Mouse (Mus musculus) MEL (cell line): ENCODE measurements at regions not wholly inside any gene's neighbourhood (a gene's known extent, or its start where the extent isn't known, plus 50 kb on each side); places are given as distances from the start of the nearest gene placed in this dataset.

ENCODE experiments used
- CTCF ChIP-seq, 3 experiments: IDR thresholded peaks in 2 of 3; conservative IDR thresholded peaks in 1 of 3; 2 replicates each; pipeline ENCODE4 v1.5.1; 2011 to 2012; ENCODE audit warnings: low read length in 3 of 3, low read depth in 2 of 3, mild to moderate bottlenecking in 2 of 3, improper control_type of control experiment in 1 of 3, inconsistent platforms in 1 of 3, mixed read lengths in 1 of 3, moderate library complexity in 1 of 3; ENCODE audit not compliant: control insufficient read depth in 1 of 3, insufficient read depth in 1 of 3, poor library complexity in 1 of 3, severe bottlenecking in 1 of 3
- EP300 ChIP-seq, 2 experiments: IDR thresholded peaks; 2 replicates each; pipeline ENCODE4 v1.6.1; 2011; ENCODE audit warnings: improper control_type of control experiment in 2 of 2, low read length in 2 of 2, low read depth in 1 of 2, mild to moderate bottlenecking in 1 of 2
- NELFE ChIP-seq: IDR thresholded peaks from 2 replicates; pipeline ENCODE4 v1.6.1; 2011; ENCODE audit warnings: low read depth, low read length, improper control_type of control experiment
- POLR2A ChIP-seq, 2 experiments: IDR thresholded peaks; 2 replicates each; pipeline ENCODE4 v1.6.1; 2011 to 2012; ENCODE audit warnings: low read length in 2 of 2, mild to moderate bottlenecking in 2 of 2, control low read depth in 1 of 2, improper control_type of control experiment in 1 of 2, low read depth in 1 of 2, moderate library complexity in 1 of 2; ENCODE audit not compliant: control insufficient read depth in 1 of 2, insufficient read depth in 1 of 2, poor library complexity in 1 of 2
- ZKSCAN1 ChIP-seq: IDR thresholded peaks from 2 replicates; pipeline ENCODE4 v1.6.1; 2012; ENCODE audit warnings: low read depth, mild to moderate bottlenecking, inconsistent platforms, low read length, improper control_type of control experiment, moderate library complexity

GRCm38 (mm10) chr14:14513498-14513897 lies 112.4 kb downstream of the Olfr721-ps1 start:
- TF ChIP-seq ZKSCAN1 (no peak), EP300 (IDR thresholded peaks at IDR 0.05; ENCODE audit: low read depth in 1 of 2, low read length in 2 of 2) (no peak), NELFE (no peak), POLR2A (IDR thresholded peaks at IDR 0.05; ENCODE audit: control insufficient read depth in 1 of 2, insufficient read depth in 1 of 2, low read depth in 1 of 2, low read length in 2 of 2, poor library complexity in 1 of 2) (no peak), CTCF (IDR thresholded peaks at IDR 0.05 in 2 of 3, conservative IDR thresholded peaks at IDR 0.05 in 1 of 3; ENCODE audit: control insufficient read depth in 1 of 3, insufficient read depth in 1 of 3, low read depth in 2 of 3, low read length in 3 of 3, poor library complexity in 1 of 3, severe bottlenecking in 1 of 3) (no peak)
